Mouse (Mus musculus): ENCODE measurements around the gene Gm38100.

Gene Gm38100

GRCm38 (mm10) chr1:175950851-175951250 lies 30.7 kb downstream of the Gm38100 start:
- in situ Hi-C loops (cut with MboI; ENCODE audit: low pct_unique_long_range_greater_than_20kb in 1 of 2, low sequenced_read_pairs in 2 of 2, unreplicated experiment in 1 of 2): loop anchor here in 1 of 2 experiments (25.0 kb wide), 1 partner anchor 736 kb away; no protein-coding TSS in a partner anchor

GRCm38 (mm10) chr1:175961786-175962185 lies 41.7 kb downstream of the Gm38100 start:
- in situ Hi-C loops (cut with MboI; ENCODE audit: low pct_unique_long_range_greater_than_20kb in 1 of 2, low sequenced_read_pairs in 2 of 2, unreplicated experiment in 1 of 2): loop anchor here in 1 of 2 experiments (25.0 kb wide), 1 partner anchor 726 kb away; no protein-coding TSS in a partner anchor

DNA sequence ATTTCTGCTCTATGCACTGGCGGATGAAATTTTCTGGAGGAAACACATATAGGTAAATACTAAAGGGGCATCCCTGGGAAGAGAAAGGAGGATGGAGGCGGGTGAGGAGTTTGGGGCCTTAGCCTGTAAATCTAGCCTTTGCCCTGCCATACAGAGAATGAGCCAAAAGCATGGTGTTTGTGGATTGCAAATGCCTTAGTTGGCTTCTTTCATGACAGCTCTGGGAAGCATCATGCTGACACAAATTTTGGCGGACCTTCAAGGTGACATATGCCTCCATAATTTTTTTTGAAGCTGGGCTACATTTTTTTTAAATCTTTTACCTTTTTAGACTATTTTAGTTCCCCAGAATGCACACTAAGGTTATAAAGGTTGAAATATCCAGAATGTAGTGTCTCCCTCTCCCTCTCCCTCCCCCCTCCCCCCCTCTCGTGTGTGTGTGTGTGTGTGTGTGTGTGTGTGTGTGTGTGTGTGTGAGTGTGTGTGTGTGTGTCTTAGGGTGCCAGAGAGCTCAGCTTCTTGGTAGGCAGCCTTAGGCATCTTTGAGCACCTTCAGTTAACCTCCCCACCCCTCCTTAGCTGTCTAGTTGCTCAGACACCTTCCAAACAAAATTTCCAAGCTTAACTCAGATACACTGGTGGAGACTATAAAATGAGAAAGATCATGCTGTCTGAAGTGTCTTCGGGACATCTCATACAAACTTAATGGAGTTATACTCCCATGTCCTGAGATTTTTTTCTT lies 47.0 kb downstream of the Gm38100 start:
- in situ Hi-C loops (cut with MboI; ENCODE audit: low pct_unique_long_range_greater_than_20kb in 1 of 2, low sequenced_read_pairs in 2 of 2, unreplicated experiment in 1 of 2): loop anchor here in 1 of 2 experiments (25.0 kb wide), 1 partner anchor 720 kb away; no protein-coding TSS in a partner anchor

GRCm38 (mm10) chr1:175970710-175971109 lies 50.6 kb downstream of the Gm38100 start:
- in situ Hi-C loops (cut with MboI; ENCODE audit: low pct_unique_long_range_greater_than_20kb in 1 of 2, low sequenced_read_pairs in 2 of 2, unreplicated experiment in 1 of 2): loop anchor here in 1 of 2 experiments (25.0 kb wide), 1 partner anchor 717 kb away; no protein-coding TSS in a partner anchor

Data from mouse embryonic stem cell (cell line).